Mouse (Mus musculus): ENCODE data around the gene Rpia. TPM values are rescaled to one million over a fixed set of nuclear protein-coding genes. Genes with fewer than 3 reads are reported as not detected.
A peak's percentile ranks its signal among the peaks of the same experiment; 100 is the strongest.
"Not testable (repeated sequence)": the region's sequence is repeated elsewhere in the genome, so short reads cannot be mapped to it uniquely, and the experiment has no call there.

Rpia gene
- 10 to 100 TPM; 10.5 to 12.8 TPM for total RNA-seq (2021)

DNA sequence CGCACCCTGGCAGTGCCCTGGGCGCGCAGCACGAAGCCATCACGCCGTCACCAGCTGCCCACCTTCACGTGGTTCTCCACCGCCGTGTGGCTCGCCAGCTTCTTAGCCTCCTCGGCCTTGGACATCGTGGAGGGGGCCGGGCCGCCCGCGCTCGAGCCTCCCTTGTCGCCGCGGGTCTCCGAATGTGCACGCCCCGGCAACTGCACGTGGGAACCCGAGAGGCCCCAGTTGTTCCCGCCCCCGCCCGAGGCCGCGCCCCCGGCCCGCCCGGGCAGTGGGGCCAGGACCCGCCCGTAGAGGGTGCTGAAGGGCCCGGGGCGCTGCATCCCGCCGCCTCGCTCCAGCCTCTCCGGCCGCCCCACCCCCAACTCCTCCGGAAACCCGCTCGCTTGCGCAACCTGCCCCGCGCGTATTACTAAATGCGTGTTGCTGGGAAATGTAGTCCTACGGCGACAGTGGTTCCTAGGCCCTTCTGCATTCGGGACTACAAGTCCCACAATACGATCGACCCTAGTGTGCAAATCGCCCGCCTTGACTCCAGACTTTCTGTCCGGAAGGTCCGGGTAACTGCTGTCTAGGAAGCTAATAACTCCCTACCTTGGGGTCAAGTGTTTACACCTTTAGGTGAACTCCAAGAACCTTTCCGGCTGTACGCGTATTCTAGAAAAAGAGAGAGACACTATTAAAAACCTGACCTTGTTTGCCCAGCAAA lies at the start of gene Rpia:
Gene Rpia, minus strand, starts transcription at position 409 of the 712 bp plus-strand sequence.
- peak; percentile 98 to 99 for DNase-seq (ENCODE audit: extremely low spot score in 1 of 2, low spot score in 2 of 2)
- intact Hi-C loops (cut with DNase I) = no loop called here

DNA sequence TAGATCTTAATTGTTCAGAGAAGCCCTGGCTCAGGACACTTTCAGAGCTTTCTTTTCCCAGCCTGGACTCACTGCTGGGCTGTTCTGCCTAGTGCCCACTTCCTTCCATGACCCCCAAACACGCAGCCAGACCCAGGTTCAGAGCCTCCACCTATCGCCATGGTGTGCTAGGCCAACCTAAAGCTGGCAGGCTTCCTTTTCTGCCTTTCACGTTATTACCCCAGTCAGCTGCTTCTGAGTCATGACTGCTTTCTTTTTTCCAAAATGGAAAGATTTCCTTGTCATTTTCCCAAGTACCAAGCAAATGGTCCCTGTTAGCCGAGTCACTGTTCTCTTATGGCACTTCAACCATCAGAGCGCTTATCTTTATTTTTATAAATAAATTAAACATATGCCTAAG lies 48.2 kb upstream of the Rpia start:
- intact Hi-C loops (cut with DNase I) = no loop called here

DNA sequence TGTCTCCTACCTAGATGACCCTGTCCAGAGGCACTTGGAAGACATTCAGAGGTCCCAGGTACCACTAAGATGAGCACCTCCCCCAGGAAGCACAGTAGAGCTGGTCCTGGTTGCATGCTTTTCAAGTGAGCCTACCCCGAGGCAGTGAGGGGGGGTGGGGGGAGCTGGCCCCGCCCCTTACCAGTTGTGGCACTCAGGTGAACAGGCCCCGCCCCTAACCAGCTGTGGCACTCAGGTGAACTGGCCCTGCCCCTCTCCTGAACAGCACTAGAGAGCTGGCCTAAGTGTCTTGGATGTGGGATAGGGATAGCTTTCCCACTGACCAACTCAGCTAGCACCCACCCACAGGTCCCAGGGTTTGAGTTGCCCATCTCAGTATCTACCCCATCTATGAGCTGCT lies 46.5 kb upstream of the Rpia start:
- intact Hi-C loops (cut with DNase I) = no loop called here
- no peak for DNase-seq (ENCODE audit: extremely low spot score in 1 of 2, low spot score in 2 of 2)

More for the DNA sequence above, 48.2 kb upstream of the Rpia start:
- no peak for DNase-seq (ENCODE audit: extremely low spot score in 1 of 2, low spot score in 2 of 2)

GRCm38 (mm10) chr6:70837297-70837696 lies 45.3 kb upstream of the Rpia start:
- no peak for DNase-seq (ENCODE audit: extremely low spot score in 1 of 2, low spot score in 2 of 2)
- intact Hi-C loops (cut with DNase I) = no loop called here

DNA sequence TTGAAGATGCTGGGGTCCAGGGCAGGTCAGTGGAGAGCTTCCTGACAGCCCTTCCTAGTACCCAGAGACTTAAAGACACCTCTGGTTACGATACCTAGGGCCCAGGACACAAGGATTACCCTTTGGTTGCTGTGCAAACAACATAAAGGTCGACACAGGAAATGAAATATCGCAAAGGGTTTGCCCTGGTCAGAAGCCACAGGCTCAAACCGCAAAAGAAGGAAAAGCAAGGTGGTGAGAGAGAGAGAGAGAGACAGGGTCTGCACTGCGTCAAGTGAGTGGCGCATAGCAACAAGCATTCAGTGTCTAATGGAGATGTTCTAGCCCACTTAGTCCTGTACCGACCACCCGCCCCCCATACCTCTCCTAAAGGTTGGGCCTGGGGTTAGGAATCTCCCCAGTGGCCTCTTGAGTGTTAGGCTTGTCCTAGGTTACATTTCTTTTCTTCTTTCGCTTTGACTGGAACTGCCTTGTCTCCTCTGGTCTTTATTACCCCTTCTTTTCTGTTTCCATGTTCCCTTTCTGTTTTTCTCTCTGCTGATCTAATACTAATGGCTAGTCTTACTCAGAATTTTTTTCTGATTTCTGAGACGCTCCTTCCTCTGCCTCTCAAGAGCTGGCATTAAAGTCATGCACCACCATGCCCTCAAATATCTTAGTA lies 39.3 kb upstream of the Rpia start:
- no peak for DNase-seq (ENCODE audit: extremely low spot score in 1 of 2, low spot score in 2 of 2)
- intact Hi-C loops (cut with DNase I) = no loop called here

DNA sequence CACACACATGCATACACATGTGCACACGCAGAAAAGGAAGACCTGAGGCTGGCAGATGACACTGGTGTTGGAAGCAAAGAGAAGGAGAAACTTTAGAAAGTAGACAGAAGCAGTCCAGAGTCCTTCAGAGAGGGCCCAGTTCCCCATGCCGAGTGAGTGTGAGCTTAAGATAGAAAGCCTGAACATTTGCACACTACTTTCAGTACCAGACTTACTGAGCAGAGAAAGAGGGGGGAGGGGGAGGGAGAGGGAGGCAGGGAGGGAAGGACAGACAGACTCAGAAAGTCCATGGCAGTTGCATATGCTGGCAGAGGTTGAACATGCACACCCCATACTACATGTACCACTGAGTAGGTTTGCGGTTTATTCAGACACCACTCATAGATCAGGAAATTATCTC lies 38.5 kb upstream of the Rpia start:
- intact Hi-C loops (cut with DNase I) = no loop called here
- DNase-seq (ENCODE audit: extremely low spot score in 1 of 2, low spot score in 2 of 2) = no peak

GRCm38 (mm10) chr6:70829451-70829850 lies 37.4 kb upstream of the Rpia start:
- intact Hi-C loops (cut with DNase I) = no loop called here
- no peak for DNase-seq (ENCODE audit: extremely low spot score in 1 of 2, low spot score in 2 of 2)

GRCm38 (mm10) chr6:70824987-70825337 lies 32.9 kb upstream of the Rpia start:
- no peak for DNase-seq (ENCODE audit: extremely low spot score in 1 of 2, low spot score in 2 of 2)
- intact Hi-C loops (cut with DNase I) = no loop called here

- DNase-seq (ENCODE audit: extremely low spot score in 1 of 2, low spot score in 2 of 2) = peak; percentile 57 to 68
- intact Hi-C loops (cut with DNase I) = no loop called here
Observed at GRCm38 (mm10) chr6:70824085-70824986, 32.3 kb upstream of the Rpia start.

GRCm38 (mm10) chr6:70823277-70823676 lies 31.2 kb upstream of the Rpia start:
- intact Hi-C loops (cut with DNase I); DNase-seq (ENCODE audit: extremely low spot score in 1 of 2, low spot score in 2 of 2): not testable (repeated sequence)

GRCm38 (mm10) chr6:70822386-70822910 lies 30.4 kb upstream of the Rpia start:
- intact Hi-C loops (cut with DNase I) = no loop called here

DNA sequence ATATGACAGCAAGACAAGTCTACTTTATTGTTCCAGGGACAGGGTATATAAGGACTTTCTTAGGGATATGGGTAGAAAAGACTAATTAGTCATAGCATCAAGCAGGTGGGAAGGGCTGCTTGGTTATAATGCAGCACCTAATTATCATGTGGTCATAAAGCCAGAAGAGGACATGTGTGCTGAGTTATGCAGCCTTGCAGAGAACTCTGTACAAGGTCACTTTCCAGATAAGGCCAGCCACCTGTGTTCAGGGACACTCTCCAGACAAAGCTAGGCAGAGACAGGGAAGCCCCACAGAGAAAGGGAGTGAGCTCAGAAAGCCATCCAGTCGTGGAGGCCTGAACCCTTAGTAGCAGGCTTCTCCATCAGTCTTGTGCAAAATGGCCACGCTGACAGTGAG lies 29.5 kb upstream of the Rpia start:
- intact Hi-C loops (cut with DNase I) = no loop called here
- DNase-seq (ENCODE audit: extremely low spot score in 1 of 2, low spot score in 2 of 2) = no peak

More at GRCm38 (mm10) chr6:70822386-70822910, 30.4 kb upstream of the Rpia start:
- no peak for DNase-seq (ENCODE audit: extremely low spot score in 1 of 2, low spot score in 2 of 2)

DNA sequence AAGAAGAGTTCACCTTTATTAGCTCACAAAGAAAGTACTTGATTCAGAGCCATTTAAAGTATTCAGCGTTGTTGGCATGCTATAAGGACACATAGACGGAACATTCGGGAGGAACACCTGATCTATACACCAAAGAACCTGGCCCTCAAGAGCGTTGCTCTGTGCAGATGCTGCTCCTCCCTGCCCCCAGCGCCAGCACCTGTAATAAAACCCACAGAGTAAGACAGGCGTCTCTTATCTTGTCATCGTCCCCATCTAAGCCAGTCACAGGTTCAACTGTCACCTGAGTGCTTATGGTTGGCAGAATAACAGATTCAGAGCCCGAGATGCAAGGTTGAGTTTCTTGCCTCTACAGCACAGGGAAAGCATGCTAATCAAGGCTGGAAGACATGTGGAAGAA lies 23.4 kb upstream of the Rpia start:
- intact Hi-C loops (cut with DNase I) = loop anchor here (10.0 kb wide), 1 partner anchor 309 kb away; no protein-coding TSS in a partner anchor
- DNase-seq (ENCODE audit: extremely low spot score in 1 of 2, low spot score in 2 of 2) = no peak

GRCm38 (mm10) chr6:70814629-70814950 lies 22.6 kb upstream of the Rpia start:
- no peak for DNase-seq (ENCODE audit: extremely low spot score in 1 of 2, low spot score in 2 of 2)
- intact Hi-C loops (cut with DNase I) = loop anchor here (10.0 kb wide), 1 partner anchor 310 kb away; no protein-coding TSS in a partner anchor

GRCm38 (mm10) chr6:70813921-70814628 lies 22.0 kb upstream of the Rpia start:
- intact Hi-C loops (cut with DNase I) = loop anchor here (10.0 kb wide), 1 partner anchor 311 kb away; no protein-coding TSS in a partner anchor
- no peak for DNase-seq (ENCODE audit: extremely low spot score in 1 of 2, low spot score in 2 of 2)

DNA sequence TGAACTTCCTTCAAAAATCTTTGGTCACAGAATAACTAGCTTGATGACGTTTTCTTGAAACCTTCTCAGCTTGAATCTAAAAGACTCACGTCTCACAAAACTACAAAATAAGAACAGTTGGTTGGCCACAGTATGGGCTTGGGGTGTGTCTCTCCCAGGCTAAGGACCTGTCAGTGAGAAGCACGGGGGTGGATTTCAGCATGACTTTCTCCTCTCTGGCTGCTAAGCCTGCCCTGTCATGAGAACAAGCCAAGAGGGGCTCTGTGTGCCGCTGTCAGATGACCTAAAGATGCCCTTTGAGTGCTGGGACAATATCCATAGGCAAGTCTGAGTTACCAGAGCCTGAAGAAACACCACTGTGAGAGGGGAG lies 20.5 kb upstream of the Rpia start:
- intact Hi-C loops (cut with DNase I) = loop anchor here (1.0 to 10.0 kb wide), 2 partner anchors 69 to 312 kb away; no protein-coding TSS in a partner anchor
- no peak for DNase-seq (ENCODE audit: extremely low spot score in 1 of 2, low spot score in 2 of 2)

DNA sequence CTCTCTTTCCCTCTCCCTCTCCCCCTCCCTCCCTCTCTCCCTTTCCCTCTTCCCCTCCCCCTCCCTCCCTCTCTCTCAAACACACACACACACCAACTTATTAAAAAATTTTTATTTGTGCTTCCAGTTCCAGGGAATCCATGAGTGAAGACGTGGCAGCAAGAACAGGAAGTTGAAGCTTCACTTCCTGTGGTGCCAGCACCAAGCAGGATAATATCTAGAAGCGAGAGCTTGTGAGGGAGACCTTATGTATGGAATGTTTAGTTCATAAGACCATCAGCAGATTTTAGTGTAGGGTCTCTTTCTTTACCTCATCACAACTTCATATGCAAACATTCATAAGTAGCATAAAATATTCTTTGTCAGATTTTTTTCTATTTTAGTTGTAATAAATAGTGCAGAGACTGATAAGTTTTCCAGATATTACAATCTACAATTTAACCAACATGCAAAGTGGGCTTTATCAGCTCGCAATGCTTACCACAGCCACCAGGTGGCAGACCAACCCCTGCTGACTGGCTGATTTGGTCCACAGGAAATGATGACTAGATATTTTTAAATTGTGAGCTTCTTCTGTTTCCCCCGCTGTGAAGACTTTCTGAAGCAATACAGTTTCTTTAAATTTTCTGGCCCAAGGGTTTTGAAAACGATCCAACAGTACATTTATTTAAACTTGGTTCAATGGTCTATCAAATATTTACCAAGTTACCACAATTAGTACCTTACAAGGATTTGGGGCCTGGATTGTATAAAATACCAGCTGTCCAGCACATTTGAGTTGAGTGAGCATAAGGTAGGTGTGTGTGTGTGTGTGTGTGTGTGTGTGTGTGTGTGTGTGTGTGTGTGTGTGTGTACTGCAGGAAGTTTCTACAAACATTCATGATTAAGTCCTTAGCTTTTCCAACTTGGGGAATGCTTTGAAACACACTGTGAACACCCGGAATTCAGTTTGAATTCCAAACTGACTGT lies 19.8 kb upstream of the Rpia start:
- DNase-seq (ENCODE audit: extremely low spot score in 1 of 2, low spot score in 2 of 2) = peak; percentile 71 to 79
- intact Hi-C loops (cut with DNase I) = loop anchor here (1.0 to 10.0 kb wide), 2 partner anchors 69 to 313 kb away; no protein-coding TSS in a partner anchor

All from left cerebral cortex, postnatal 10 days (tissue).